Comparison of ENCODE assay signal across 7 mouse cellular contexts in the genomic region with DNA sequence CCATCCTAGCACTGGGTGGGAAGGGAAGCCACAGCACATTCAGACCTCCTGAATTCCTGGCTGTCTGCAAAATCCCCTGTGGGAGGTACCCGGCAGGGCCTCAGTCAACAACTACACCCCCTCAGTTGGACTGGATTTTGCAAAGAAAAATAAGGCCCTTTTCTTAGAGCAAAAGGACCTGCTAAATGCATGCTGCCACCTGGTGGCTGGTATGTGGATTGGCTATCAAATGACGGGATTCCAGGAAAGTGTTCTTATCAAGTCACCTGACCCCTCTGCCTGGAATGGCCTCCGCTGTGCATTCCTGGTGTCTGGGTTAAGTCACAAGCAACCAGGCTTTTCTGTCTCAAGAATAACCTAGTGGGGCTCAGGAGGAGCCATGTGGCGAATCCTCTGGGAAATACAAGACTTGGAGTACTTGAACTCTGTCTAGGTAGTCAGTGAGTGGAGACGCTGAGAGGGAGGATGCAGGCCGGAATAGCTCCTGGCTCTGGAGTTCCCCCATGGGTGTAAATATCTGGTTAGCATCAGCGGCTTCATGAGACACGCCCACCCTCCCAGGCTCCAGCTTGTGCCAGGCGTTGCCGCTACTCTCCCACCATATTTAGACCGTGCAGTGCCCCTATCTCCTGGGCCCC. TPM values are rescaled to one million over a fixed set of nuclear protein-coding genes. Genes with fewer than 3 reads are reported as not detected.
DNase-seq lines count a peak whose midpoint lies in the region; ATAC-seq and TF ChIP-seq lines count a peak whose summit lies in the region.

No protein-coding gene starts in this region.

- intact Hi-C loops in gastrocnemius, postnatal 36 days (cut with DNase I) = no loop called here
- intact Hi-C loops in left cerebral cortex, postnatal 36 days (cut with DNase I) = loop anchor here (1.0 kb wide), 1 partner anchor 122 kb away; no protein-coding TSS in a partner anchor

- DNase-seq in adrenal gland, postnatal 10 days = peak; percentile 81
- peak; percentile 94 for DNase-seq in embryo, embryonic 10.5 days (ENCODE audit: low spot score)
- DNase-seq in gastrocnemius, postnatal 36 days = peak; percentile 23 to 34
- peak; percentile 62 to 63 for DNase-seq in left cerebral cortex, postnatal 36 days (ENCODE audit: low spot score in 2 of 2)
- DNase-seq in spleen, postnatal 10 days (ENCODE audit: low spot score in 2 of 2) = peak; percentile 32 to 67

- H3K27me3 ChIP-seq in intestine, postnatal 0 days (replicated peaks; ENCODE audit: control insufficient read depth, insufficient read depth, low read length) = no peaks in the 10 kb centered on the region
- no peaks in the 10 kb centered on the region for H3K27me3 ChIP-seq in midbrain, embryonic 13.5 days

- no peak overlapping the region for H3K4me3 ChIP-seq in intestine, postnatal 0 days (ENCODE audit: low read depth, low read length)
- H3K4me3 ChIP-seq in midbrain, embryonic 13.5 days (replicated peaks) = no peak overlapping the region

- WGBS in intestine, postnatal 0 days = 15% methylated on average over 11 of the region's 11 CpGs
- WGBS in midbrain, embryonic 13.5 days = 43% methylated on average over 11 of the region's 11 CpGs

- peak overlapping the region; percentile 28; the same call in 1 of the 2 replicates for H3K4me2 ChIP-seq in intestine, postnatal 0 days (replicated peaks; ENCODE audit: low read depth)
- H3K4me2 ChIP-seq in midbrain, embryonic 13.5 days (replicated peaks) = no peak overlapping the region

- peak; percentile 97 for TF ChIP-seq CTCF in intestine, postnatal 0 days (IDR thresholded peaks at IDR 0.05; ENCODE audit: low read depth)

- ATAC-seq in intestine, postnatal 0 days = peak; percentile 37
- peak; percentile 48; the same call in 1 of the 2 replicates for ATAC-seq in midbrain, embryonic 13.5 days

- H3K9me3 ChIP-seq in intestine, postnatal 0 days (ENCODE audit: control insufficient read depth) = no peaks in the 10 kb centered on the region
- H3K9me3 ChIP-seq in midbrain, embryonic 13.5 days = no peaks in the 10 kb centered on the region

- H3K36me3 ChIP-seq in intestine, postnatal 0 days (ENCODE audit: control insufficient read depth, insufficient read depth) = peaks cover 31% of the 10 kb centered on the region
- H3K36me3 ChIP-seq in midbrain, embryonic 13.5 days = peaks cover 39% of the 10 kb centered on the region

- peaks cover 4% of the 10 kb centered on the region; the same call in 1 of the 2 replicates for H3K4me1 ChIP-seq in intestine, postnatal 0 days (replicated peaks; ENCODE audit: control insufficient read depth, insufficient read depth, low read length)
- peaks cover 20% of the 10 kb centered on the region; the same call in 1 of the 2 replicates for H3K4me1 ChIP-seq in midbrain, embryonic 13.5 days (replicated peaks)

- peak overlapping the region; percentile 88 for H3K27ac ChIP-seq in intestine, postnatal 0 days (ENCODE audit: low read depth, low read length)
- H3K27ac ChIP-seq in midbrain, embryonic 13.5 days = no peak overlapping the region

- 0 out of 2 replicates have a peak overlapping the region, but pooled peaks have one; percentile 8 for H3K9ac ChIP-seq in intestine, postnatal 0 days (ENCODE audit: low read depth, low read length)
- no peak overlapping the region for H3K9ac ChIP-seq in midbrain, embryonic 13.5 days (replicated peaks)

RNA-seq across cellular contexts. Expression of gene Tmem98, which starts 8.2 kb away (rescaled TPM):
- total RNA-seq in adrenal gland, postnatal 10 days (2021) = 10 to 100 TPM; 30.4 to 30.8 TPM
- total RNA-seq in gastrocnemius, postnatal 36 days (2021) = 1 to 10 TPM; 1.3 to 1.9 TPM
- 148 and 156 TPM in 2 replicates for polyA plus RNA-seq in intestine, postnatal 0 days (2015; fragmentation: Nextera tagmentation; extraction: Ambion mirVana)
- total RNA-seq in left cerebral cortex, postnatal 36 days (2021) = 1 to 10 TPM; 4.8 to 9.4 TPM
- polyA plus RNA-seq in midbrain, embryonic 13.5 days (2015; fragmentation: Nextera tagmentation; extraction: Ambion mirVana) = 41.7 and 48.6 TPM in 2 replicates

RNA-seq across cellular contexts. Expression of gene Myo1d, which starts 38.4 kb away (rescaled TPM):
- 10 to 100 TPM; 28.2 to 30.7 TPM for total RNA-seq in adrenal gland, postnatal 10 days (2021)
- total RNA-seq in gastrocnemius, postnatal 36 days (2021) = 1 to 10 TPM; 3.0 to 3.5 TPM
- 57.2 and 64.1 TPM in 2 replicates for polyA plus RNA-seq in intestine, postnatal 0 days (2015; fragmentation: Nextera tagmentation; extraction: Ambion mirVana)
- 1 to 10 TPM; 6.5 to 7.0 TPM for total RNA-seq in left cerebral cortex, postnatal 36 days (2021)
- 1.5 and 2.1 TPM in 2 replicates for polyA plus RNA-seq in midbrain, embryonic 13.5 days (2015; fragmentation: Nextera tagmentation; extraction: Ambion mirVana)

RNA-seq across cellular contexts. Expression of gene Spaca3, which starts 40.0 kb away (rescaled TPM):
- not detected for total RNA-seq in adrenal gland, postnatal 10 days (2021)
- total RNA-seq in gastrocnemius, postnatal 36 days (2021) = not detected
- polyA plus RNA-seq in intestine, postnatal 0 days (2015; fragmentation: Nextera tagmentation; extraction: Ambion mirVana) = not detected in 2 replicates
- total RNA-seq in left cerebral cortex, postnatal 36 days (2021) = not detected
- polyA plus RNA-seq in midbrain, embryonic 13.5 days (2015; fragmentation: Nextera tagmentation; extraction: Ambion mirVana) = not detected in 2 replicates

Comparison
In these comparisons a context has a peak if more than half of its experiments do, and no peak if none do; other contexts are left out.
1. DNase-seq: peak in every context shown above with its lines; median percentile 94 in embryo, embryonic 10.5 days; 81 in adrenal gland, postnatal 10 days; 62 in left cerebral cortex, postnatal 36 days; 50 in spleen, postnatal 10 days; 28 in gastrocnemius, postnatal 36 days.